14 mouse cellular contexts compared by ENCODE assay signal in genomic region chr11:32563660-32564059, GRCm38 (mm10). TPM values are rescaled to one million over a fixed set of nuclear protein-coding genes. Genes with fewer than 3 reads are reported as not detected.
DNase-seq lines count a peak whose midpoint lies in the region; ATAC-seq and TF ChIP-seq lines count a peak whose summit lies in the region.
"Had no signal": no experiment of that assay in that cellular context is flagged by ENCODE, and none has a peak within 500 bp of the region (broad histone marks: within the 10 kb centered on the region; RNA-seq: fewer than 3 reads in every experiment).

No protein-coding gene starts in this region.

- peak overlapping the region; percentile 74; the same call in 1 of the 2 replicates for H3K27ac ChIP-seq in gastrocnemius, adult 2 months
- peak overlapping the region; percentile 61; the same call in 1 of the 2 replicates for H3K27ac ChIP-seq in brown adipose tissue, adult 24 weeks (replicated peaks; ENCODE audit: low read depth, low read length)
- H3K27ac ChIP-seq: midbrain, embryonic 10.5 days had no signal

- DNase-seq in gastrocnemius, adult 2 months: no peak
- DNase-seq in gastrocnemius, adult 18-20 months (ENCODE audit: low spot score): no peak
- DNase-seq in CD4-positive helper T cell, adult 2 months (ENCODE audit: low read depth, low spot score): peak; percentile 37
- DNase-seq in heart, postnatal 25 days (ENCODE audit: low spot score): no peak
- no peak for DNase-seq in layer of hippocampus, postnatal 10 days (ENCODE audit: low spot score in 2 of 2)
- DNase-seq in cerebellum, adult 11-12 months: no peak
- DNase-seq: cerebellum, postnatal 14 days; heart, postnatal 14 days; kidney, adult 8-10 months; left cerebral cortex, postnatal 4 days; lung, adult 18-20 months had no signal

- intact Hi-C loops in gastrocnemius, adult 2 months (cut with DNase I): no loop called here
- intact Hi-C loops in heart, postnatal 25 days (cut with DNase I): no loop called here

- TF ChIP-seq CTCF in gastrocnemius, adult 2 months (IDR thresholded peaks at IDR 0.05): no peak

- no peak overlapping the region for H3K4me3 ChIP-seq in gastrocnemius, adult 2 months
- no peak overlapping the region for H3K4me3 ChIP-seq in brown adipose tissue, adult 24 weeks (ENCODE audit: insufficient read depth, low read depth, low read length)
- H3K4me3 ChIP-seq: midbrain, embryonic 10.5 days had no signal

- ATAC-seq in megakaryocyte, adult 5-6 weeks (ENCODE audit: poor library complexity, severe bottlenecking): peak; percentile 53

- peaks cover 73% of the 10 kb centered on the region for H3K4me1 ChIP-seq in brown adipose tissue, adult 24 weeks (ENCODE audit: control insufficient read depth, insufficient read depth, insufficient read length, low read length)

RNA-seq across cellular contexts. Expression of gene Stk10, which starts 30.6 kb away (rescaled TPM):
- total RNA-seq in gastrocnemius, adult 2 months (2021): 1 to 10 TPM; 1.9 to 3.8 TPM
- 1 to 10 TPM; 2.2 to 4.4 TPM for total RNA-seq in gastrocnemius, adult 18-20 months (2021)
- 4.3 and 5.5 TPM in 2 replicates for polyA plus RNA-seq in brown adipose tissue, adult 24 weeks (2012; ENCODE audit: insufficient read depth, insufficient read length, missing spikeins)
- 88.8 and 98.5 TPM in 2 replicates for total RNA-seq in megakaryocyte, adult 5-6 weeks (2015)
- total RNA-seq in megakaryocyte, adult 5-6 weeks (2017): 115 and 125 TPM in 2 replicates
- 10 to 100 TPM in 1 of 2 experiments, 1 to 10 TPM in 1; 9.8 to 11.0 TPM for total RNA-seq in heart, postnatal 25 days (2021)
- 1 to 10 TPM; 6.3 to 9.4 TPM for total RNA-seq in layer of hippocampus, postnatal 10 days (2021)

RNA-seq across cellular contexts. Expression of gene Efcab9, which starts 31.8 kb away (rescaled TPM):
- 1 to 10 TPM; 1.0 to 2.0 TPM for total RNA-seq in gastrocnemius, adult 2 months (2021)
- total RNA-seq in gastrocnemius, adult 18-20 months (2021): 1 to 10 TPM; 1.8 to 2.6 TPM
- not detected in 2 replicates for polyA plus RNA-seq in brown adipose tissue, adult 24 weeks (2012; ENCODE audit: insufficient read depth, insufficient read length, missing spikeins)
- 0.20 and 2.2 TPM in 2 replicates for total RNA-seq in megakaryocyte, adult 5-6 weeks (2015)
- 1.6 and 2.0 TPM in 2 replicates for total RNA-seq in megakaryocyte, adult 5-6 weeks (2017)
- total RNA-seq in heart, postnatal 25 days (2021): under 1 TPM in 1 of 2 experiments, not detected in 1; 0.61 TPM
- 1 to 10 TPM in 1 of 2 experiments, under 1 TPM in 1; 0.89 to 1.2 TPM for total RNA-seq in layer of hippocampus, postnatal 10 days (2021)

Comparison
In these comparisons a context has a peak if more than half of its experiments do, and no peak if none do; other contexts are left out.
1. RNA of gene Stk10, which starts 30.6 kb away (total RNA-seq): 88.8 to 125 TPM in megakaryocyte, adult 5-6 weeks; 9.8 to 11.0 TPM in heart, postnatal 25 days, 6.3 to 9.4 TPM in layer of hippocampus, postnatal 10 days, 2.2 to 4.4 TPM in gastrocnemius, adult 18-20 months and 1.9 to 3.8 TPM in gastrocnemius, adult 2 months; every median in the first group is over 4 times any median in the second.